Mouse (Mus musculus): ENCODE measurements around the gene Ubr4. TPM values are rescaled to one million over a fixed set of nuclear protein-coding genes. Genes with fewer than 3 reads are reported as not detected.

Ubr4 gene
- polyA plus RNA-seq, 1 experiment from 2014 or later: 87.7 TPM

- H3K27me3 ChIP-seq (replicated peaks; ENCODE audit: control insufficient read depth, insufficient read depth, low read length): no peaks in the 10 kb centered on the region
- H3K4me3 ChIP-seq (replicated peaks; ENCODE audit: low read length): no peak overlapping the region
- H3K36me3 ChIP-seq (ENCODE audit: control insufficient read depth, insufficient read depth): peaks cover 70% of the 10 kb centered on the region
- H3K4me1 ChIP-seq (replicated peaks; ENCODE audit: control insufficient read depth, insufficient read depth, low read length): no peaks in the 10 kb centered on the region
- 92% methylated on average over 6 of the region's 6 CpGs for WGBS
- no peak overlapping the region for H3K9ac ChIP-seq (replicated peaks; ENCODE audit: low read depth, low read length)
- H3K4me2 ChIP-seq (ENCODE audit: low read length): no peak overlapping the region
- ATAC-seq: no peak
- no peaks in the 10 kb centered on the region for H3K9me3 ChIP-seq (ENCODE audit: control insufficient read depth, low read length)
- H3K27ac ChIP-seq (ENCODE audit: low read length): no peak overlapping the region
These were observed 101.9 kb downstream of the Ubr4 start for GRCm38 (mm10) chr4:139454339-139454738.

GRCm38 (mm10) chr4:139459970-139460369, 107.6 kb downstream of the Ubr4 start:
- ATAC-seq: no peak
- no peak overlapping the region for H3K9ac ChIP-seq (replicated peaks; ENCODE audit: low read depth, low read length)
- no peak overlapping the region for H3K4me3 ChIP-seq (replicated peaks; ENCODE audit: low read length)
- H3K9me3 ChIP-seq (ENCODE audit: control insufficient read depth, low read length): no peaks in the 10 kb centered on the region
- H3K27ac ChIP-seq (ENCODE audit: low read length): no peak overlapping the region
- H3K27me3 ChIP-seq (replicated peaks; ENCODE audit: control insufficient read depth, insufficient read depth, low read length): no peaks in the 10 kb centered on the region
- 86% methylated on average over 15 of the region's 15 CpGs for WGBS
- no peaks in the 10 kb centered on the region for H3K4me1 ChIP-seq (replicated peaks; ENCODE audit: control insufficient read depth, insufficient read depth, low read length)
- H3K36me3 ChIP-seq (ENCODE audit: control insufficient read depth, insufficient read depth): peaks cover 70% of the 10 kb centered on the region
- no peak overlapping the region for H3K4me2 ChIP-seq (ENCODE audit: low read length)

- H3K4me1 ChIP-seq (replicated peaks; ENCODE audit: control insufficient read depth, insufficient read depth, low read length): no peaks in the 10 kb centered on the region
- ATAC-seq: no peak
- no peak overlapping the region for H3K4me3 ChIP-seq (replicated peaks; ENCODE audit: low read length)
- H3K4me2 ChIP-seq (ENCODE audit: low read length): no peak overlapping the region
- H3K9ac ChIP-seq (replicated peaks; ENCODE audit: low read depth, low read length): no peak overlapping the region
- H3K27me3 ChIP-seq (replicated peaks; ENCODE audit: control insufficient read depth, insufficient read depth, low read length): no peaks in the 10 kb centered on the region
- H3K9me3 ChIP-seq (ENCODE audit: control insufficient read depth, low read length): no peaks in the 10 kb centered on the region
- peaks cover 70% of the 10 kb centered on the region for H3K36me3 ChIP-seq (ENCODE audit: control insufficient read depth, insufficient read depth)
- 94% methylated on average over 12 of the region's 12 CpGs for WGBS
- H3K27ac ChIP-seq (ENCODE audit: low read length): no peak overlapping the region
These were observed 111.8 kb downstream of the Ubr4 start for GRCm38 (mm10) chr4:139464163-139464562.

- Histone ChIP-seq H3K4me2 (ENCODE audit: low read length) (no peak overlapping the region), H3K27ac (ENCODE audit: low read length) (no peak overlapping the region), H3K9ac (replicated peaks; ENCODE audit: low read depth, low read length) (no peak overlapping the region), H3K36me3 (ENCODE audit: control insufficient read depth, insufficient read depth) (peaks cover 71% of the 10 kb centered on the region), H3K4me1 (replicated peaks; ENCODE audit: control insufficient read depth, insufficient read depth, low read length) (no peaks in the 10 kb centered on the region), H3K9me3 (ENCODE audit: control insufficient read depth, low read length) (no peaks in the 10 kb centered on the region), H3K27me3 (replicated peaks; ENCODE audit: control insufficient read depth, insufficient read depth, low read length) (no peaks in the 10 kb centered on the region), H3K4me3 (replicated peaks; ENCODE audit: low read length) (no peak overlapping the region)
- 97% methylated on average over 6 of the region's 6 CpGs for WGBS
- no peak for ATAC-seq
These were observed 114.1 kb downstream of the Ubr4 start for GRCm38 (mm10) chr4:139466541-139466940.

- Histone ChIP-seq H3K9ac (replicated peaks; ENCODE audit: low read depth, low read length) (no peak overlapping the region), H3K27ac (ENCODE audit: low read length) (no peak overlapping the region)
- 51% methylated on average over 7 of the region's 7 CpGs for WGBS
These were observed 117.8 kb downstream of the Ubr4 start for GRCm38 (mm10) chr4:139470198-139470597.

GRCm38 (mm10) chr4:139476663-139477625, 124.5 kb downstream of the Ubr4 start:
- H3K4me2 ChIP-seq (ENCODE audit: low read length): no peak overlapping the region
- no peaks in the 10 kb centered on the region for H3K9me3 ChIP-seq (ENCODE audit: control insufficient read depth, low read length)
- 52% methylated on average over 16 of the region's 16 CpGs for WGBS
- H3K27ac ChIP-seq (ENCODE audit: low read length): no peak overlapping the region; the same call in 1 of the 2 replicates
- H3K9ac ChIP-seq (replicated peaks; ENCODE audit: low read depth, low read length): no peak overlapping the region
- H3K4me1 ChIP-seq (replicated peaks; ENCODE audit: control insufficient read depth, insufficient read depth, low read length): peaks cover 7% of the 10 kb centered on the region
- no peak overlapping the region for H3K4me3 ChIP-seq (replicated peaks; ENCODE audit: low read length)
- no peaks in the 10 kb centered on the region for H3K27me3 ChIP-seq (replicated peaks; ENCODE audit: control insufficient read depth, insufficient read depth, low read length)
- peaks cover 64% of the 10 kb centered on the region for H3K36me3 ChIP-seq (ENCODE audit: control insufficient read depth, insufficient read depth)
- peak; percentile 73 for ATAC-seq

More at GRCm38 (mm10) chr4:139470198-139470597, 117.8 kb downstream of the Ubr4 start:
- no peak overlapping the region for H3K4me3 ChIP-seq (replicated peaks; ENCODE audit: low read length)
- no peaks in the 10 kb centered on the region for H3K27me3 ChIP-seq (replicated peaks; ENCODE audit: control insufficient read depth, insufficient read depth, low read length)
- peaks cover 72% of the 10 kb centered on the region for H3K36me3 ChIP-seq (ENCODE audit: control insufficient read depth, insufficient read depth)
- H3K9me3 ChIP-seq (ENCODE audit: control insufficient read depth, low read length): no peaks in the 10 kb centered on the region
- 0 out of 2 replicates have a peak, but pooled peaks have one; percentile 31 for ATAC-seq
- H3K4me2 ChIP-seq (ENCODE audit: low read length): no peak overlapping the region
- no peaks in the 10 kb centered on the region for H3K4me1 ChIP-seq (replicated peaks; ENCODE audit: control insufficient read depth, insufficient read depth, low read length)

- Histone ChIP-seq H3K4me2 (ENCODE audit: low read length) (no peak overlapping the region), H3K27me3 (replicated peaks; ENCODE audit: control insufficient read depth, insufficient read depth, low read length) (no peaks in the 10 kb centered on the region), H3K9me3 (ENCODE audit: control insufficient read depth, low read length) (no peaks in the 10 kb centered on the region), H3K9ac (replicated peaks; ENCODE audit: low read depth, low read length) (no peak overlapping the region), H3K36me3 (ENCODE audit: control insufficient read depth, insufficient read depth) (peaks cover 56% of the 10 kb centered on the region), H3K4me1 (replicated peaks; ENCODE audit: control insufficient read depth, insufficient read depth, low read length) (peaks cover 7% of the 10 kb centered on the region), H3K27ac (ENCODE audit: low read length) (no peak overlapping the region), H3K4me3 (replicated peaks; ENCODE audit: low read length) (no peak overlapping the region)
- no peak for ATAC-seq
- WGBS: 88% methylated on average over 2 of the region's 2 CpGs
These were observed 125.6 kb downstream of the Ubr4 start for GRCm38 (mm10) chr4:139477983-139478382.

- Histone ChIP-seq H3K9ac (replicated peaks; ENCODE audit: low read depth, low read length) (no peak overlapping the region), H3K27me3 (replicated peaks; ENCODE audit: control insufficient read depth, insufficient read depth, low read length) (no peaks in the 10 kb centered on the region), H3K27ac (ENCODE audit: low read length) (no peak overlapping the region), H3K4me1 (replicated peaks; ENCODE audit: control insufficient read depth, insufficient read depth, low read length) (peaks cover 7% of the 10 kb centered on the region), H3K9me3 (ENCODE audit: control insufficient read depth, low read length) (no peaks in the 10 kb centered on the region), H3K4me2 (ENCODE audit: low read length) (no peak overlapping the region), H3K36me3 (ENCODE audit: control insufficient read depth, insufficient read depth) (peaks cover 48% of the 10 kb centered on the region), H3K4me3 (replicated peaks; ENCODE audit: low read length) (no peak overlapping the region)
- no peak for ATAC-seq
- WGBS: 88% methylated on average over 8 of the region's 8 CpGs
These were observed 126.8 kb downstream of the Ubr4 start for GRCm38 (mm10) chr4:139479176-139479575.

GRCm38 (mm10) chr4:139481400-139481799, 129.0 kb downstream of the Ubr4 start:
- 88% methylated on average over 1 of the region's 1 CpGs for WGBS
- Histone ChIP-seq H3K27me3 (replicated peaks; ENCODE audit: control insufficient read depth, insufficient read depth, low read length) (no peaks in the 10 kb centered on the region), H3K4me3 (replicated peaks; ENCODE audit: low read length) (no peak overlapping the region), H3K9ac (replicated peaks; ENCODE audit: low read depth, low read length) (no peak overlapping the region), H3K9me3 (ENCODE audit: control insufficient read depth, low read length) (no peaks in the 10 kb centered on the region), H3K36me3 (ENCODE audit: control insufficient read depth, insufficient read depth) (peaks cover 45% of the 10 kb centered on the region), H3K4me2 (ENCODE audit: low read length) (no peak overlapping the region), H3K4me1 (replicated peaks; ENCODE audit: control insufficient read depth, insufficient read depth, low read length) (peaks cover 5% of the 10 kb centered on the region), H3K27ac (ENCODE audit: low read length) (no peak overlapping the region)
- ATAC-seq: no peak
